Mouse (Mus musculus) forebrain, embryonic 13.5 days (tissue): ENCODE results near the gene Tubal3. TPM values are rescaled to one million over a fixed set of nuclear protein-coding genes. Genes with fewer than 3 reads are reported as not detected.

Experiments used
- ATAC-seq: fragments of 200-750 bp; cut with Nextera tagmentation; 2 replicates; pipeline ENCODE4 v1.8.0; 2017
- H3K27ac ChIP-seq: fragments of 300-500 bp; sonication (generic); 2 replicates; pipeline ENCODE4 v1.5.1; 2015; ENCODE audit warnings: inconsistent platforms, mild to moderate bottlenecking, moderate library complexity
- H3K27me3 ChIP-seq: fragments of 300-500 bp; sonication (generic); 2 replicates; pipeline ENCODE4 v1.6.1; 2015; ENCODE audit warnings: mild to moderate bottlenecking, inconsistent platforms
- H3K36me3 ChIP-seq: fragments of 300-500 bp; sonication (generic); 2 replicates; pipeline ENCODE4 v1.6.1; 2015; ENCODE audit warnings: mild to moderate bottlenecking, inconsistent platforms; ENCODE audit not compliant: poor library complexity, severe bottlenecking
- H3K4me1 ChIP-seq: fragments of 300-500 bp; sonication (generic); 2 replicates; pipeline ENCODE4 v1.6.1; 2015; ENCODE audit warnings: inconsistent platforms
- H3K4me2 ChIP-seq: fragments of 300-500 bp; sonication (generic); 2 replicates; pipeline ENCODE4 v1.6.1; 2015; ENCODE audit warnings: inconsistent platforms, mild to moderate bottlenecking, moderate library complexity
- H3K4me3 ChIP-seq: fragments of 300-500 bp; sonication (generic); 2 replicates; pipeline ENCODE4 v1.5.1; 2015; ENCODE audit warnings: mild to moderate bottlenecking, inconsistent platforms
- H3K9ac ChIP-seq: fragments of 300-500 bp; sonication (generic); 2 replicates; pipeline ENCODE4 v1.6.1; 2015; ENCODE audit warnings: mild to moderate bottlenecking, inconsistent platforms
- H3K9me3 ChIP-seq: fragments of 300-500 bp; sonication (generic); replicated peaks from 2 replicates; pipeline ENCODE4 v1.6.1; 2016; ENCODE audit warnings: inconsistent platforms
- WGBS: fragments of 180-500 bp; shearing (Covaris S2); methylation state at CpG from one replicate; pipeline ENCODE4 v1.1.7; 2015; 5-methylcytosine and 5-hydroxymethylcytosine counted together
- polyA plus RNA-seq: library from polyadenylated mRNA; unstranded; fragments of >200 nt; fragmentation: Nextera tagmentation; extraction: Ambion mirVana; gene quantifications from 2 replicates; pipeline ENCODE4 v1.2.1, GENCODE M21; 2015

Gene Tubal3
- not detected in 2 replicates for polyA plus RNA-seq

GRCm38 (mm10) chr13:3917571-3918311 is at the start of gene Tubal3, which contains the start of gene Net1:
TSS of gene Tubal3 (plus strand) at chr13:3918274.
TSS of gene Net1 (minus strand) at chr13:3918220.
- H3K9ac ChIP-seq, result peak within 1 kb of the TSS; percentile 83
- H3K4me2 ChIP-seq, result peak within 1 kb of the TSS; percentile 76
- WGBS, result under 1% methylated on average over 52 of the region's 52 CpGs
- peaks cover 11% of the 10 kb centered on the region; the same call in 1 of the 2 replicates for H3K4me1 ChIP-seq
- H3K27ac ChIP-seq, result peak within 1 kb of the TSS; percentile 65
- H3K27me3 ChIP-seq, result no peaks in the 10 kb centered on the region
- H3K9me3 ChIP-seq, result no peaks in the 10 kb centered on the region; the same call in 1 of the 2 replicates
- H3K4me3 ChIP-seq, result peak within 1 kb of the TSS; percentile 80
- H3K36me3 ChIP-seq, result peaks cover 15% of the 10 kb centered on the region
- peak; percentile 99 for ATAC-seq

- Histone ChIP-seq H3K4me2 (no peak overlapping the region), H3K36me3 (no peaks in the 10 kb centered on the region), H3K9me3 (no peaks in the 10 kb centered on the region), H3K9ac (no peak overlapping the region), H3K27ac (no peak overlapping the region), H3K4me3 (no peak overlapping the region), H3K4me1 (no peaks in the 10 kb centered on the region), H3K27me3 (no peaks in the 10 kb centered on the region)
- ATAC-seq, result no peak
Measured at GRCm38 (mm10) chr13:3869901-3870300, 48.2 kb upstream of the Tubal3 start.

- H3K27me3 ChIP-seq, result no peaks in the 10 kb centered on the region
- H3K27ac ChIP-seq, result no peak overlapping the region
- H3K36me3 ChIP-seq, result no peaks in the 10 kb centered on the region
- H3K4me2 ChIP-seq, result no peak overlapping the region
- H3K9me3 ChIP-seq, result no peaks in the 10 kb centered on the region
- H3K4me1 ChIP-seq, result no peaks in the 10 kb centered on the region
- 92% methylated on average over 4 of the region's 4 CpGs for WGBS
- H3K9ac ChIP-seq, result no peak overlapping the region
- no peak for ATAC-seq
- H3K4me3 ChIP-seq, result no peak overlapping the region
Measured at GRCm38 (mm10) chr13:3872832-3873231, 45.2 kb upstream of the Tubal3 start.

- H3K9me3 ChIP-seq, result no peaks in the 10 kb centered on the region
- peaks cover 3% of the 10 kb centered on the region; the same call in 1 of the 2 replicates for H3K36me3 ChIP-seq
- WGBS, result 81% methylated on average over 6 of the region's 6 CpGs
- H3K4me3 ChIP-seq, result no peak overlapping the region
- H3K4me2 ChIP-seq, result no peak overlapping the region
- H3K27me3 ChIP-seq, result no peaks in the 10 kb centered on the region
- no peaks in the 10 kb centered on the region for H3K4me1 ChIP-seq
- H3K27ac ChIP-seq, result no peak overlapping the region
- no peak for ATAC-seq
- no peak overlapping the region for H3K9ac ChIP-seq
Measured at GRCm38 (mm10) chr13:3876448-3876847, 41.6 kb upstream of the Tubal3 start.

GRCm38 (mm10) chr13:3877185-3877584 is 40.9 kb upstream of the Tubal3 start:
- Histone ChIP-seq H3K4me3 (no peak overlapping the region), H3K9me3 (no peaks in the 10 kb centered on the region), H3K4me2 (no peak overlapping the region), H3K4me1 (no peaks in the 10 kb centered on the region), H3K36me3 (peaks cover 10% of the 10 kb centered on the region), H3K9ac (no peak overlapping the region), H3K27ac (no peak overlapping the region), H3K27me3 (no peaks in the 10 kb centered on the region)
- ATAC-seq, result no peak
- WGBS, result 72% methylated on average over 6 of the region's 6 CpGs

- H3K9ac ChIP-seq, result no peak overlapping the region
- H3K36me3 ChIP-seq, result peaks cover 10% of the 10 kb centered on the region
- H3K27me3 ChIP-seq, result no peaks in the 10 kb centered on the region
- H3K4me3 ChIP-seq, result no peak overlapping the region
- H3K4me1 ChIP-seq, result no peaks in the 10 kb centered on the region
- H3K27ac ChIP-seq, result no peak overlapping the region
- no peak overlapping the region for H3K4me2 ChIP-seq
- WGBS, result 55% methylated on average over 4 of the region's 4 CpGs
- no peaks in the 10 kb centered on the region for H3K9me3 ChIP-seq
- ATAC-seq, result no peak
Measured at GRCm38 (mm10) chr13:3877679-3878220, 40.3 kb upstream of the Tubal3 start.

GRCm38 (mm10) chr13:3886663-3887062 is 31.4 kb upstream of the Tubal3 start:
- no peak overlapping the region for H3K4me3 ChIP-seq
- 96% methylated on average over 7 of the region's 7 CpGs for WGBS
- H3K9me3 ChIP-seq, result no peaks in the 10 kb centered on the region
- no peaks in the 10 kb centered on the region for H3K27me3 ChIP-seq
- no peak overlapping the region for H3K27ac ChIP-seq
- H3K9ac ChIP-seq, result no peak overlapping the region
- no peak for ATAC-seq
- no peaks in the 10 kb centered on the region for H3K4me1 ChIP-seq
- peaks cover 49% of the 10 kb centered on the region for H3K36me3 ChIP-seq
- no peak overlapping the region for H3K4me2 ChIP-seq

- Histone ChIP-seq H3K4me1 (0 out of 2 replicates have a peak, but pooled peaks cover 7% of the 10 kb centered on the region), H3K9me3 (no peaks in the 10 kb centered on the region), H3K36me3 (peaks cover 41% of the 10 kb centered on the region), H3K27me3 (no peaks in the 10 kb centered on the region), H3K27ac (no peak overlapping the region), H3K4me3 (no peak overlapping the region), H3K9ac (no peak overlapping the region), H3K4me2 (no peak overlapping the region)
- WGBS, result 85% methylated on average over 3 of the region's 3 CpGs
- no peak for ATAC-seq
Measured at GRCm38 (mm10) chr13:3889111-3889510, 29.0 kb upstream of the Tubal3 start.

GRCm38 (mm10) chr13:3890061-3890460 is 28.0 kb upstream of the Tubal3 start:
- Histone ChIP-seq H3K27ac (no peak overlapping the region), H3K9me3 (no peaks in the 10 kb centered on the region), H3K9ac (no peak overlapping the region), H3K27me3 (no peaks in the 10 kb centered on the region), H3K36me3 (peaks cover 31% of the 10 kb centered on the region), H3K4me1 (0 out of 2 replicates have a peak, but pooled peaks cover 7% of the 10 kb centered on the region), H3K4me2 (no peak overlapping the region), H3K4me3 (no peak overlapping the region)
- 75% methylated on average over 8 of the region's 8 CpGs for WGBS
- no peak for ATAC-seq

- Histone ChIP-seq H3K36me3 (peaks cover 17% of the 10 kb centered on the region), H3K9ac (no peak overlapping the region), H3K27ac (no peak overlapping the region), H3K9me3 (no peaks in the 10 kb centered on the region), H3K4me3 (no peak overlapping the region), H3K27me3 (no peaks in the 10 kb centered on the region), H3K4me2 (no peak overlapping the region; the same call in 1 of the 2 replicates), H3K4me1 (0 out of 2 replicates have a peak, but pooled peaks cover 7% of the 10 kb centered on the region)
- 60% methylated on average over 8 of the region's 8 CpGs for whole genome bisulfite sequencing
- no peak for ATAC-seq
Measured at GRCm38 (mm10) chr13:3891479-3892087, 26.5 kb upstream of the Tubal3 start.

- H3K9ac ChIP-seq, result peak overlapping the region; percentile 30; the same call in 1 of the 2 replicates
Measured at GRCm38 (mm10) chr13:3892601-3893000, 25.5 kb upstream of the Tubal3 start.

GRCm38 (mm10) chr13:3893126-3893734 is 24.8 kb upstream of the Tubal3 start:
- H3K27me3 ChIP-seq, result no peaks in the 10 kb centered on the region
- under 1% methylated on average over 35 of the region's 35 CpGs for WGBS
- H3K9me3 ChIP-seq, result no peaks in the 10 kb centered on the region
- ATAC-seq, result peak; percentile 99
- H3K4me1 ChIP-seq, result 0 out of 2 replicates have a peak, but pooled peaks cover 7% of the 10 kb centered on the region
- no peak overlapping the region for H3K27ac ChIP-seq
- H3K4me2 ChIP-seq, result peak overlapping the region; percentile 69
- peak overlapping the region; percentile 51 for H3K4me3 ChIP-seq
- peak overlapping the region; percentile 62 for H3K9ac ChIP-seq
- H3K36me3 ChIP-seq, result peaks cover under 1% of the 10 kb centered on the region; the same call in 1 of the 2 replicates

More at GRCm38 (mm10) chr13:3892601-3893000, 25.5 kb upstream of the Tubal3 start:
- Histone ChIP-seq H3K4me2 (peak overlapping the region; percentile 69), H3K9me3 (no peaks in the 10 kb centered on the region), H3K4me1 (0 out of 2 replicates have a peak, but pooled peaks cover 7% of the 10 kb centered on the region), H3K27ac (no peak overlapping the region), H3K36me3 (peaks cover 7% of the 10 kb centered on the region), H3K27me3 (no peaks in the 10 kb centered on the region), H3K4me3 (peak overlapping the region; percentile 51)
- ATAC-seq, result no peak
- 19% methylated on average over 7 of the region's 7 CpGs for WGBS
